Mouse (Mus musculus) right cerebral cortex, adult 2 months (tissue): ENCODE data around the gene Ryr2.
A peak's percentile ranks its signal among the peaks of the same experiment; 100 is the strongest.

Experiments
- DNase-seq, 2 experiments: peaks; one replicate each; pipeline ENCODE4 v3.0.0; 2021 to 2022; ENCODE audit warnings: low spot score in 2 of 2

Ryr2 gene

DNA sequence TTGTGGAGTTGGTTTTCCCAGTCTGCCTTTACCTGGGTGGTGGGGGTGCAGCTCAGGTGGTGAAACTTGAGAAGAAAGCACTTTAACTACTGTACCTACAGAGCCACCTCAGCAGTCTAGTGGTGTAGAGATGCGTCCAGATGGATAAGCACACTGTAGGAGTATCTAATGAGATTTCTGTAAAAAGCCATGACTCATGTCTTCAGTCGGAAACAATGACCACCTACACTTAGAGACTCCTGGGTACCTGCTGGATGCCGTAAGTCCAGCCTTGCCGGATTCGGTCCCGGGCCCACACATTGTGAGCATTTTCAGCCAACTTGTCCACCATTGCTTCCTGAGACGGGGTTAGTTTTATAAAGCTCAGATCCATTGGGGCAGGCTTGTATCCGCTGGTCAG lies 334.6 kb downstream of the Ryr2 start:
- no peak for DNase-seq

- DNase-seq: no peak
Measured at GRCm38 (mm10) chr13:11766899-11767298, 339.8 kb downstream of the Ryr2 start.

- DNase-seq: no peak
Measured at GRCm38 (mm10) chr13:11763925-11764324, 342.8 kb downstream of the Ryr2 start.

DNA sequence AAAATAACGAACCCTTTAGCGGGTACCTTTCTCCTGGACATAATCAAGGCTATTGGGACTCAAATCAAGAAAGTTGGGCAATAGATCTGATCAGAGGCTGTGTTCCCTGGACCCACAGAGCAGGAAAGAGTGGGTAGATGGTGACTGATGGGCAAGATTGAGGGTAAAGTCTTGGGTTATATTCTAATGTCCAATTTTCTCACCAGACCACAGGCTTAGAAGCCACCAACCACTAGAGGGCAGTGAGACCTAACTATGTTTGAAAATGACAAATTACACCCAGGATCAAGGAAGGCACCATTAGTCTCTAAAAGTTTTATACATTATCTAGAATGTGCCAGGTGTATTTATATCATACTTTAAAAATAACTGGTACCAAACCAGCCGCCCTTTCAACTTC lies 343.6 kb downstream of the Ryr2 start:
- DNase-seq: peak; percentile 42 to 68

- no peak for DNase-seq
Measured at GRCm38 (mm10) chr13:11757894-11758293, 348.9 kb downstream of the Ryr2 start.

DNA sequence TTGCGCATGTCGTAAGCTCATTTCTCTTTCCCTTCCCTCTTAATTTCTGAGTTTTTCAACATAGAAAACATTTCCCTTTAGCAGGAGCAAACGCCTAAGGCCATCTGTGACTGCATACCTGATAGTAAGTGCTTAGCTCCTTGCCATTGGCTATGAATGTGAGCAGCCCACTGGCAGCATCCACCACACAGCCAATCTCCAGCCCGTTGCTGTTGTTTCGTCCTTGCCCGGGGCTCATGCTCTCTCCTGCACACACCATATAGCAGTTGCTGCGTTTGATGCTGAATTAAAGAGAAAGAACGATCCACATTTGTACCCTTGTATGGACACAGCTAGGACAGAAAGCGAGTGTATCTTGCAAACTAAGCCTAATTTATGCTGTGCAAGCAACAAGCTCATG lies 361.3 kb downstream of the Ryr2 start:
- DNase-seq: no peak

- no peak for DNase-seq
Measured at GRCm38 (mm10) chr13:11738211-11738610, 368.5 kb downstream of the Ryr2 start.

DNA sequence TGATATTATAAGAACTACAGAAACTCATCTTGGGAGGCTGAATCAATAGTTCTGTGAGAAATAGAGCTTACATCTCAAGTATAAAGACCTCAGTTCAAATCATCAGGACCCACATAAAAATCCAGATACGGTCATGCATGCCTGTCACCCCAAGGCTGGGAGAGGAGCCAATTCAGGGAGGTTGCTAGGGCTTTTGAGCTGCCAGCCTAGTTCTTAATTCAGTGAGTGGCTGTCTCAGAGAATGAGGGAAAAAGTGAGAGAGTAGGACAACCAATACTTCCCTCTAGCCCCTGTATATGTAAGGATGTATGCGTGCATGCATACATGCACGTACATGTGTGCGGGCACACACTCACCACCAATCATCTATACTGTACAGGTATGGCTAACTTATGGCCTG lies 390.5 kb downstream of the Ryr2 start:
- no peak for DNase-seq

DNA sequence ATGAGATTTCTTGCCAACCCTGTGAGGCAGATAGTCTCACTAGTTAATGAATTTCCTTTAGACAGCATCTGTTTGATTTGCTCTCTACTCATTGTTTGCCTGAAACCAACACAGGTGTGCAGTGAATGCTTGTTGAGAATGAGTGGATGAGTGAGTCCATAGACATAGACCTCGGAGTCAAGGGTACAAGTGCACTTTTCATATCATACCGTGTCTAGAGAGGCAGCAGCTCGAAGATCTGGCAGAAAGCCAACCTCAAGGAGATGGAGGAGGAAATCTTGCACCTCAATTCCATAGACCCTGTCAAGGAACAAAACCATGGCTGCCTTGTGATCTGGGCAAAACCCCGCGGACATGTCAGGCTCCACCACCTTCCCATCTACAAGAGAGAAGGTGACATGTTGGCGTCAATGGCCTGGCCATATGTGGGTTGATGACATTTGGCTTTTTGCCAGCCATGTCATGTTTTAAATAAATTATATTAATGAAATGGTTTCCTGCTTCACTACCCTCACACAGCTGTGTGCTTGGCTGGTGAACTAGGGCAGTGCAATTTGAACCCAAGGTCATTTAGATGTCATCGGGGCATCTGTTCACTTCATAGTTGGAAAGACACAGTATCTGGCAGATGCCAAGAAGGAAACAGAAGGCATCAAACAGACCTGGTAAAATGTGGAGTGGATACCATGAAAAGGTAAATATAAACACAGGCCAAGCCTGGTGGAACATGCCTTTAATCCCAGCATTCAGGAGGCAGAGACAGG lies 396.9 kb downstream of the Ryr2 start:
- DNase-seq: no peak

DNA sequence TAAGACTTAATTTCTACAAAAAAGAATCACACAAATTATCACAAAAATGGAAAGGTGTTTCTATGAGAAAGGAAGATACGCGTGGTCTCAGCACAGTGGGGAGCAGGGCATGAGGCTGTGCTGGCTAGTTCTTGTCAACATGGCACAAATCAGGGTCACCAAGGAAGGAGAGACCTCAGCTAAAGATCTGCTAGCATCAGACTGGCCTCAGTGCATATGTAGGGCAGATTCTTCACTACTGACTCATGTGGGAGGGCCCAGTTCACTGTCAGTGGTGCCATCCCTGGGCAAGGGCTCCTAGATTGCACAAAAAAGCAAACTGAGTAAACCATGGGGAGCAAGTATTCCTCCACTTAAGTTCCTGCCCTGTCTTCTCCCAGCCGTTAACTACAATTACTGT lies 405.0 kb downstream of the Ryr2 start:
- DNase-seq: no peak

DNA sequence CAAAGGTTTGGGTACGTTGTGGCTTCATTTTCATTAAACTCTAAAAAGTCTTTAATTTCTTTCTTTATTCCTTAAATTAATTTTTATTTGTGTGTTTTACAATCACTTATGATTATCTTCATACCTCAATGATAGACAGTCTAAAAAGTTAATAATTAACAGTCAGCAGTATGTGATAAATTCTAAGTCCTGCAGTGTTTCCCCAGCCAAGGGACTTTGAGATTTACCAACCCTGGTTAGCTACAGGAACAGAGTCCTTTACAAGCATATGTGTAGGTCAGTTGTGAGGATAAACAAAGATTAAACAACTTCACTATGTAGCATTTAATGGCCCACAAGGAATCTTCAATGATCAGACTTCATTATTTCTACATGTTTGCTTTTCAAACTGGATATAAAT lies 410.2 kb downstream of the Ryr2 start:
- no peak for DNase-seq

- no peak for DNase-seq
Measured at GRCm38 (mm10) chr13:11681802-11682201, 424.9 kb downstream of the Ryr2 start.

DNA sequence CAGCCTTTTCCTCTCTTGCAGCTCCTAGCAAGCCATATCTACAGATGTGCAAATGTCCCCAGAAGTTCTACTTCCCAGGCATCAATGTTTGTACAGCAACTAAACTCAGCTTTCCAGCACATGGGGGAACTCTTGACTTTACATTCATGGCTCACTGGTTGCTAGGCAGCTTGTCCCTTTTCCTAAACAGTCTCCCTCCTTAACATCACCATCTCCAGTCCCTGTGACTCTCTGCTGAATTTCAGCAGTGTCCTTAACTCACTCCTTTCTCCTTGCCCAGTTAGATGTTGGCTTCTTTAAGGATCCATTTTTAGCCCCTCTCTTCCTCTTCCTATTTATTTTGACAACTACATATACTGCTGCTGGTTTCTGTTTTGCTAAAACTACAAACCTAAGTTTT lies 443.9 kb downstream of the Ryr2 start:
- no peak for DNase-seq

GRCm38 (mm10) chr13:11644846-11645245 lies 461.9 kb downstream of the Ryr2 start:
- no peak for DNase-seq

GRCm38 (mm10) chr13:11636383-11636782 lies 470.4 kb downstream of the Ryr2 start:
- peak; percentile 37 to 39 for DNase-seq

DNA sequence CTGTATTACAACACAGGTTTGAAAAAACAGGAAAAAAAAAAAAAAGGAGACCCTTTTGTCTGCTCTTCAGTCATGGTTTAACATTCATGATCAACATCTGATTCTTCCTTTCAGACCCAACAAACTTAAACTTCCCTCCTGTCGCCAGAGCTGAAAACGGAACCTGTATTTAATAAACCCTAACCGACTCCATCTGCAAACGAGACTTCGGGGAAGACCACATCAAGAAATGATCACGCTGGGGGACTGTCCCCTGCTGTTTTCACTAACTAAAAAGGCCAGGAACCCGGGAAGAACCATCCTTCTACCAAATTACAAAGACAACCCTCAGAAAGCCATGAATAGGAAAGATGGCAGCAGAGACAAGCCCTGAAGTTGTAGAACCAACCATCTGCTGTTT lies 482.2 kb downstream of the Ryr2 start:
- DNase-seq: no peak

GRCm38 (mm10) chr13:11595431-11595830 lies 511.3 kb downstream of the Ryr2 start:
- no peak for DNase-seq

GRCm38 (mm10) chr13:11585283-11585682 lies 521.5 kb downstream of the Ryr2 start:
- no peak for DNase-seq

- no peak for DNase-seq
Measured at GRCm38 (mm10) chr13:11572552-11572951, 534.2 kb downstream of the Ryr2 start.

DNA sequence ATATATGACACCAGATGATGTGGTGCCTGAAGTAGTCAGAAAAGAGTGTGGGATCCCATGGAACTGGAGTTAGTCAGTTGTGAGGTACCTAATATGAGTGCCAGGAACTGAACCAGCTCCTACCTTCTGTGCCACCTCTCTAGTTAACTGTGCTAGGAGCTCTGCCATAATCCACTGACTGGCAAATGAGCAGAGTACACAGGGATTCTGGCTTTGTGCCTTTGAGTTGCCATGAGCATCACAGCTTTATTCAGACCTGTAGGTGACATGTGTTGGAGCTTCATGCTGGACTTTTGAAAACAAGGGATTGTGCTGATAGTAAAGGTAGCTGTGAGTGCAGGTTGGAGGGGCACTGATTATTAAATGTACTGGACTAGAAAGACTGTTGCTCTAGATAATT lies 539.4 kb downstream of the Ryr2 start:
- no peak for DNase-seq

GRCm38 (mm10) chr13:11566486-11566885 lies 540.3 kb downstream of the Ryr2 start:
- DNase-seq: no peak

DNA sequence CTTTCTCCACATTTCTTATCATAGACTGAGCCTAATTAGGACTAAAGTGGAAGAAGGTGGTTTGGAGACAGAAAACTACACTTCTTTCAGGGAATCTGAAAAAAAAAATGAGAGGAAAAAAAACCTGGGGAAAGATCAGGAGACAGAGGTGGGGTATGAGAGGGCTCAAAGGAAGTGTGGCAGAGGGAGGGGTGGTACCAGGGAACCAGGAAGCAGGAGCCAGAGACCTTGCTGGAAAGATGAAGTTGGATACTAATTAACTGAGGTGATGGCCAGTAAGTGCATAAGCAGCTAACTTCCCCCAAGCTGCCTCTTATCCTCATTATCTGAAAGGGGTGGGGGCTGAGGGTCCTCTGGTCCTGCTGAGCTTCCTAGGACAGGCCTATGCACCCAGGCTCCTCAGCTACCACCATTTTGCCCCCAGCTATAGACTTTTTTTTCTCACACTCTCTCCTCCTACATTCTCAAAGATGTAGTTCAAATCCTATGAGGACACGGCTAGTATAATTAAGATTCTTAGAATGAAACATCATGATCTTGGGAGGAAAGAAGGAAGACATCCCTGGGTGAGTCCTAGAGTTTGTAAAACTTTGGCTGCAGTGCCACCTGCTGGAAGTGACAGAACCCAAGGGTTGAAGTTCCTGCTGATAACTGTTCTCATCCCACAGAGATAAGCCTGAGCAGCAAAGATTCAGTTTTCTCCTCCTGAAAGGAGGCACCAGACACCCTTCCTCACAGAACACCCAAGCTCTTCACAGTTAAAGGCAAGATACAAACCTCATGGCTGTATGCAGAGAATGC lies 543.3 kb downstream of the Ryr2 start:
- peak; percentile 80 to 84 for DNase-seq

GRCm38 (mm10) chr13:11549644-11550043 lies 557.1 kb downstream of the Ryr2 start:
- DNase-seq: no peak
